Mouse (Mus musculus) adrenal gland, postnatal 25 days (tissue): ENCODE measurements at regions not wholly inside any gene's neighbourhood (a gene's known extent, or its start where the extent isn't known, plus 50 kb on each side); places are given as distances from the start of the nearest gene placed in this dataset.

ENCODE experiments used
- DNase-seq: peaks from one replicate; pipeline ENCODE4 v3.0.0; 2021; ENCODE audit warnings: mixed read lengths

GRCm38 (mm10) chr3:146337429-146337828 lies 67.0 kb upstream of the Ssx2ip start:
- DNase-seq, result no peak

- DNase-seq, result no peak
Measured at GRCm38 (mm10) chr3:146337861-146338281, 66.6 kb upstream of the Ssx2ip start.

GRCm38 (mm10) chr3:146338445-146338844 lies 66.0 kb upstream of the Ssx2ip start:
- no peak for DNase-seq

- no peak for DNase-seq
Measured at GRCm38 (mm10) chr3:146340316-146341055, 64.0 kb upstream of the Ssx2ip start.

- no peak for DNase-seq
Measured at GRCm38 (mm10) chr3:146341652-146342340, 62.6 kb upstream of the Ssx2ip start.

GRCm38 (mm10) chr3:146342727-146343126 lies 61.7 kb upstream of the Ssx2ip start:
- no peak for DNase-seq

GRCm38 (mm10) chr3:146343649-146344401 lies 60.6 kb upstream of the Ssx2ip start:
- DNase-seq, result peak; percentile 52

- DNase-seq, result no peak
Measured at GRCm38 (mm10) chr3:146344402-146345025, 59.9 kb upstream of the Ssx2ip start.

GRCm38 (mm10) chr3:146345308-146345780 lies 59.1 kb upstream of the Ssx2ip start:
- DNase-seq, result peak; percentile 73

- no peak for DNase-seq
Measured at GRCm38 (mm10) chr3:146345946-146346345, 58.5 kb upstream of the Ssx2ip start.

- DNase-seq, result no peak
Measured at GRCm38 (mm10) chr3:146347311-146347710, 57.1 kb upstream of the Ssx2ip start.

- no peak for DNase-seq
Measured at GRCm38 (mm10) chr3:146348921-146349320, 55.5 kb upstream of the Ssx2ip start.

GRCm38 (mm10) chr3:146349393-146349792 lies 55.0 kb upstream of the Ssx2ip start:
- no peak for DNase-seq

- DNase-seq, result no peak
Measured at GRCm38 (mm10) chr3:146350126-146350525, 54.3 kb upstream of the Ssx2ip start.

- no peak for DNase-seq
Measured at GRCm38 (mm10) chr3:146351468-146351867, 53.0 kb upstream of the Ssx2ip start.

GRCm38 (mm10) chr3:146352187-146352586 lies 52.3 kb upstream of the Ssx2ip start:
- no peak for DNase-seq

GRCm38 (mm10) chr3:146353961-146354360 lies 50.5 kb upstream of the Ssx2ip start:
- DNase-seq, result no peak
